Mouse (Mus musculus): Measurements from ENCODE around the gene Zar1. TPM values are rescaled to one million over a fixed set of nuclear protein-coding genes. Genes with fewer than 3 reads are reported as not detected.

Gene Zar1
- total and polyA plus RNA-seq, 3 experiments = not detected

DNA sequence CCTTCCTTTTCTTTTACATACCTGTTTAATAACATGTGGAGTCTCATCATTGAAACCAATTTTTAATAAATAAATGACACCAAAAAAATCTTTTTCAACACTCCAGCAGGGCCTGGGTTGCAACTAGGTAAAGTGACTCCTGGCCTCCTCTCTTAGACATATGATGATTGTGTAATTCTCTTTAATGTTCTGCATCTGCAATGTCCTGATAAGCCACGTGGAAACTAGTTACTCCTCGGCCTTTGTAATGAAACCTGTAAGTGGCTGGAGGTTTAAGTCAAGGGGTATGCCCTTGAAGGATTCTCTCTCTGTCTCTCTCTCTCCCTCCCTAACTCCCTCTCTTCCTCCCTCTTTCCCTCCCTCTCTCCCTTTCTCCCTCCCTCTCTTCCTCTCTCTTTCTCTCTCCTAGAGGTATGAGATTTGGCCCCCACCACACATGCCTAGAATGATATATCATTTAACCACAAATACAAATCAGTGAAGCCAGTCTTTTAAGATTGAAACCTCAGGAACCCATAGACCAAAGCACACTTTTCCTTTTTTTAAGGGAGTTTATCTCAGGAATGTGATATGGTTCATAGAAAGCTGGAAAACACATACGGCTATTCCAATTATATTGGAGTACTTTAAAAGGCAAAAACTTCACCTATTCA, 20.0 kb downstream of the Zar1 start:
- H3K27me3 ChIP-seq (replicated peaks) = no peaks in the 10 kb centered on the region
- no peaks in the 10 kb centered on the region for H3K9me3 ChIP-seq (replicated peaks; ENCODE audit: low read length)
- in situ Hi-C loops (cut with MboI; ENCODE audit: low pct_ligation_motif_present, low pct_unique_long_range_greater_than_20kb, low sequenced_read_pairs) (no loop called here), dilution Hi-C loops (cut with MboI; ENCODE audit: extremely low pct_ligation_motif_present, extremely low pct_unique_long_range_greater_than_20kb, low sequenced_read_pairs) (no loop called here)
- DNase-seq (ENCODE audit: extremely low read depth) = no peak
- peaks cover 0 to 12% of the 10 kb centered on the region in 2 experiments; a peak in 2 of 4 replicates for H3K4me1 ChIP-seq (ENCODE audit: control insufficient read depth in 1 of 2, insufficient read depth in 2 of 2)
- no peak for TF ChIP-seq ETS1 (conservative IDR thresholded peaks at IDR 0.05; ENCODE audit: low read depth, low read length)
- no peak overlapping the region for H3K27ac ChIP-seq (ENCODE audit: insufficient read depth, low read depth)
- H3K9ac ChIP-seq (ENCODE audit: insufficient read depth, low read depth) = no peak overlapping the region
- no peak overlapping the region for H3K4me3 ChIP-seq (replicated peaks in 1 of 3; ENCODE audit: low read depth in 2 of 3, low read length in 2 of 3, poor library complexity in 1 of 3)
- peaks cover 10% of the 10 kb centered on the region; the same call in 1 of the 2 replicates for H3K79me2 ChIP-seq (replicated peaks; ENCODE audit: control insufficient read depth, extremely low read depth, insufficient read depth, poor library complexity, severe bottlenecking)
- H3K36me3 ChIP-seq (replicated peaks in 1 of 2; ENCODE audit: control insufficient read depth in 1 of 2, insufficient read depth in 1 of 2, low read length in 1 of 2) = peaks cover 0 to under 1% of the 10 kb centered on the region in 2 experiments
- no peak overlapping the region for H3K4me2 ChIP-seq (ENCODE audit: insufficient read depth, low read depth, poor library complexity, severe bottlenecking)

DNA sequence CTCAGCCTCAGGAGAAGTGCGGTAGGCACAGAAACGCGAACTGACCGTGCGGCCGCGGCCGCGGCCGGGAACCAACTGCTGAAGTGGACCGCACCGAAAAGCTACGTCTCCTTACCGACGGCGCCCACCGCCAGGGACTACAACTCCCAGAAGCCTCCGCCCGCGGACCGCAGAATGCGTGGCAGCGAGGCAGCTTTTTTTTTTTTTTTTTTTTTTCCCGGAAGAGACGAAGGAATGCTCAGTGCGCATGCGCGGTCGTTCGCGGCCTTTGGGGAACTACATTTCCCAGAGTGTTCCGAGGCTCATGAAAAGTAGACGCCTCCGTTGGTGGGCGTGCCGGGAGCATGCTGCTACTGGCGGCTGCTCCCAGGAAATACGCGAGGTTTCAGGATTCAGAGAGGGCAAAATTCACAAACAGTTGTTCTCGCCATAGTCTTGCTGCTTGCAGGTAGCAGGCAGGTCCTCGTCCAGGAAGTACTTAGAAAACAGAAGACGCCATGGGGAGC, 21.5 kb downstream of the Zar1 start, which contains the start of gene Nfxl1:
TSS of gene Nfxl1 (minus strand) at position 141 of the 506 bp plus-strand sequence.
- H3K27ac ChIP-seq (ENCODE audit: insufficient read depth, low read depth) = no peak within 1 kb of the TSS; the same call in 1 of the 2 replicates
- dilution Hi-C loops (cut with MboI; ENCODE audit: extremely low pct_ligation_motif_present, extremely low pct_unique_long_range_greater_than_20kb, low sequenced_read_pairs) = no loop called here

More for the DNA sequence above, 21.5 kb downstream of the Zar1 start, which contains the start of gene Nfxl1:
- peaks cover 4 to 8% of the 10 kb centered on the region in 2 experiments for H3K36me3 ChIP-seq (replicated peaks in 1 of 2; ENCODE audit: control insufficient read depth in 1 of 2, insufficient read depth in 1 of 2, low read length in 1 of 2)
- DNase-seq (ENCODE audit: extremely low read depth) = peak; percentile 98
- H3K4me2 ChIP-seq (ENCODE audit: insufficient read depth, low read depth, poor library complexity, severe bottlenecking) = peak within 1 kb of the TSS; percentile 94
- H3K4me1 ChIP-seq (ENCODE audit: control insufficient read depth in 1 of 2, insufficient read depth in 2 of 2) = peaks cover 0 to 14% of the 10 kb centered on the region in 2 experiments; a peak in 2 of 4 replicates
- in situ Hi-C loops (cut with MboI; ENCODE audit: low pct_ligation_motif_present, low pct_unique_long_range_greater_than_20kb, low sequenced_read_pairs) = no loop called here
- H3K9me3 ChIP-seq (replicated peaks; ENCODE audit: low read length) = no peaks in the 10 kb centered on the region
- H3K9ac ChIP-seq (ENCODE audit: insufficient read depth, low read depth) = peak within 1 kb of the TSS; percentile 91
- peak within 1 kb of the TSS; percentile 82 to 94 (median 88) for H3K4me3 ChIP-seq (replicated peaks in 1 of 3; ENCODE audit: low read depth in 2 of 3, low read length in 2 of 3, poor library complexity in 1 of 3)
- H3K27me3 ChIP-seq (replicated peaks) = no peaks in the 10 kb centered on the region
- H3K79me2 ChIP-seq (replicated peaks; ENCODE audit: control insufficient read depth, extremely low read depth, insufficient read depth, poor library complexity, severe bottlenecking) = peaks cover 10% of the 10 kb centered on the region; the same call in 1 of the 2 replicates
- TF ChIP-seq BHLHE40 (IDR thresholded peaks at IDR 0.05; ENCODE audit: low read depth, low read length) = peak; percentile 61
- TF ChIP-seq ZMIZ1 (IDR thresholded peaks at IDR 0.05; ENCODE audit: low read depth, low read length) = peak; percentile 67; the same call in 1 of the 2 replicates
- TF ChIP-seq NELFE (IDR thresholded peaks at IDR 0.05; ENCODE audit: low read depth, low read length) = peak; percentile 75
- no peak for TF ChIP-seq JUN (IDR thresholded peaks at IDR 0.05; ENCODE audit: insufficient read depth, low read depth, low read length)
- TF ChIP-seq E2F4 (IDR thresholded peaks at IDR 0.05; ENCODE audit: insufficient replicate concordance, low read depth, low read length) = 0 out of 2 replicates have a peak, but pooled peaks have one; percentile 79
- TF ChIP-seq GABPA (IDR thresholded peaks at IDR 0.05; ENCODE audit: insufficient replicate concordance, low read depth, low read length) = peak; percentile 81; the same call in 1 of the 2 replicates
- TF ChIP-seq KAT2A (IDR thresholded peaks at IDR 0.05; ENCODE audit: insufficient replicate concordance, low read length) = peak; percentile 98
- TF ChIP-seq CHD1 (IDR thresholded peaks at IDR 0.05; ENCODE audit: low read depth, low read length) = no peak
- 0 out of 2 replicates have a peak, but pooled peaks have one; percentile 42 for TF ChIP-seq POLR2AphosphoS2 (IDR thresholded peaks at IDR 0.05; ENCODE audit: low read depth, low read length)
- peak; percentile 99 for TF ChIP-seq ELF1 (IDR thresholded peaks at IDR 0.05; ENCODE audit: low read depth, low read length)
- TF ChIP-seq MEF2A (IDR thresholded peaks at IDR 0.05; ENCODE audit: borderline replicate concordance, low read depth, low read length) = peak; percentile 73; the same call in 1 of the 2 replicates
- peak; percentile 68 for TF ChIP-seq TCF12 (IDR thresholded peaks at IDR 0.05; ENCODE audit: low read depth, low read length)
- peak; percentile 27; the same call in 1 of the 2 replicates for TF ChIP-seq ETS1 (conservative IDR thresholded peaks at IDR 0.05; ENCODE audit: low read depth, low read length)
- TF ChIP-seq TBP (conservative IDR thresholded peaks at IDR 0.05; ENCODE audit: low read depth, low read length) = peak; percentile 82
- TF ChIP-seq ZKSCAN1 (IDR thresholded peaks at IDR 0.05; ENCODE audit: borderline replicate concordance, low read depth, low read length) = no peak
- TF ChIP-seq NRF1 (IDR thresholded peaks at IDR 0.05; ENCODE audit: low read depth, low read length) = peak; percentile 97
- peak; percentile 97 for TF ChIP-seq MXI1 (IDR thresholded peaks at IDR 0.05; ENCODE audit: low read depth, low read length)
- TF ChIP-seq CHD2 (IDR thresholded peaks at IDR 0.05; ENCODE audit: low read length) = peak; percentile 83
- TF ChIP-seq MAFK (IDR thresholded peaks at IDR 0.05; ENCODE audit: insufficient replicate concordance, low read length) = no peak
- TF ChIP-seq MYC (IDR thresholded peaks at IDR 0.05; ENCODE audit: low read depth, low read length) = peak; percentile 92
- peak; percentile 91 for TF ChIP-seq POLR2A (IDR thresholded peaks at IDR 0.05; ENCODE audit: low read depth, low read length)
- TF ChIP-seq ZNF384 (IDR thresholded peaks at IDR 0.05; ENCODE audit: low read depth, low read length) = peak; percentile 100
- no peak for TF ChIP-seq EP300 (IDR thresholded peaks at IDR 0.05; ENCODE audit: low read length)
- peak; percentile 77 for TF ChIP-seq IRF4 (IDR thresholded peaks at IDR 0.05; ENCODE audit: low read depth, low read length)
- TF ChIP-seq MAX (IDR thresholded peaks at IDR 0.05; ENCODE audit: low read length) = peak; percentile 91
- no peak; the same call in 1 of the 2 replicates for TF ChIP-seq UBTF (IDR thresholded peaks at IDR 0.05; ENCODE audit: low read depth, low read length)
- TF ChIP-seq MAZ (IDR thresholded peaks at IDR 0.05; ENCODE audit: low read depth, low read length) = no peak
- peak; percentile 97 for TF ChIP-seq SIN3A (IDR thresholded peaks at IDR 0.05; ENCODE audit: low read length)
- TF ChIP-seq HCFC1 (IDR thresholded peaks at IDR 0.05; ENCODE audit: low read depth, low read length) = peak; percentile 99
